Mouse (Mus musculus): ENCODE data around the gene Loxl1. TPM values are rescaled to one million over a fixed set of nuclear protein-coding genes. Genes with fewer than 3 reads are reported as not detected.
"Not testable (repeated sequence)": the region's sequence is repeated elsewhere in the genome, so short reads cannot be mapped to it uniquely, and the experiment has no call there.

Loxl1 gene
- total RNA-seq, 2 experiments from 2014 or later = 83.7 to 86.7 TPM

DNA sequence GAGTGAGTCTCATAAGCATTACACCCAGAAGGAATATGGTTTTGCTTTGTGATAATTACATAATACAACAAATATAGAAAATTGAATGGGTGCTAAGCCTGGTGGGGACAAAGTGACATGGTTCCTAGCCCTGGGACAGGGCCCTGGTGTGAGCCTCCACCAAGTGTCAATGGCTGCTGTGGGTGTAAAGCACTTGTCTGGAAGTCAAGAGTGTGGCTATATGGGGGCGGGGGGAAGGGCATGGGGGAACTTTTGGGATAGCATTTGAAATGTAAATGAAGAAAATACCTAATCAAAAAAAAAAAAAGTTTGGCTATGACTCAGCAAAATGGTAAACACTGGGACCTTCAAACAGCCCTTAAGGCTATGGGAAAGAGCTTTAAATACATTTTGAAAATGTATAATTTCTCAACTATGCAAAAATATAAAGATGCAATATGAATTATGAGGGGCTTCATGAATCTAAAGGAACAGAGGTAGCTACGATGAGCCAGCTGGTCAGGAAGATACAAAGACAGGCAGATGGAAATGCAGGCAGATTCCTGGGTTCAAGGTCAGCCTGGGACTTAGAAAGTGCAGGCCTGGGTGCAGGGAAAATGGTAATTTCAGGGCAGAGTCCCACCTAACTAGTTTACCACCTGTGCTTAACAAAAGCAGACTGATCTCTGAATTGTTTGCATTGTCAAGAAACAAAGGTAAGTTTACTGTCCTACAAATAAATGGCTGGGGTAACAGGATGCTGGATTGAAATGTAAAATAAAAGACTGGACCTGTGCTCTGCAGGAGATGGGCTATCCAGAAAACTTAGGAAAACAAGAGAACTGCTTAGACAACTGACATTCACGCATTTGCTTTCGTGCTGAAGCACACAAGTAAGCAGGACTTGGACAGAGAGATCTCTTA, 33.9 kb downstream of the Loxl1 start:
- intact Hi-C loops (cut with DNase I) = no loop called here
- no peak for DNase-seq

DNA sequence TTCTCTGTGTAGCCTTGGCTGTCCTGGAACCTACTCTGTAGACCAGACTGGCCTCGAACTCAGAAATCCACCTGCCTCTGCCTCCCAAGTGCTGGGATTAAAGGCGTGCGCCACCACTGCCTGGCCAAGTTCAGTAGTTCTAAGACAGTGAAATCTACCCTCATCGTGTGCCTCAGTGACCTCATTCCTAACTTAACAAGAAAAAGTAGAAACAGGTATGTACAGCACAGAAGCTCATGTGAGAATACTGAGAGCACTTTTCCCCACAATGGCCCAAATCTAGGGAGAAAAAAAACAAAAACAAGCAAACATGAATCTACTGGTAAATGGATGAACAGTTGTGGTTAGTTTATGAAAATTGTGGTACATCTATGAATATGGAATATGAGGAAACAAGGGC, 34.7 kb downstream of the Loxl1 start:
- intact Hi-C loops (cut with DNase I) = no loop called here
- DNase-seq = no peak

DNA sequence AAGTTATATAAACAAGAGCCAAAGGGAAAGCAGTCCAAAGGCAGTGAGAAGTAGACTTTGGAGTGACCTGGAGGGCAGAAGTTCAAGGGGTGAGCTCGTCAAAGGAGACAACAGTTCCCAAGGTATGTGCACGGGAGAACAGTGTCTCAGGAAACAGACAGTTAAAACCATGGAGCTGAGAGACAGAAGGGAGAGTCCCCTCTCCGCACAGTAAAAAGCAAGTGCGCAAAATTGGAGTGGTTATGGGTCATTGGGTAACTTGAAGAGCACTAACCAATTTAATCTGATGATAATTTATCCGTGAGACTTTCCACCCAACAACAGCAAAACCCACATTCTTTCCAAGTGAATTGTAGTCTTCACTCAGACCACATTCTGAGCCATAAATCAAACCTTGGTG, 36.6 kb downstream of the Loxl1 start:
- no peak for DNase-seq
- intact Hi-C loops (cut with DNase I) = no loop called here

DNA sequence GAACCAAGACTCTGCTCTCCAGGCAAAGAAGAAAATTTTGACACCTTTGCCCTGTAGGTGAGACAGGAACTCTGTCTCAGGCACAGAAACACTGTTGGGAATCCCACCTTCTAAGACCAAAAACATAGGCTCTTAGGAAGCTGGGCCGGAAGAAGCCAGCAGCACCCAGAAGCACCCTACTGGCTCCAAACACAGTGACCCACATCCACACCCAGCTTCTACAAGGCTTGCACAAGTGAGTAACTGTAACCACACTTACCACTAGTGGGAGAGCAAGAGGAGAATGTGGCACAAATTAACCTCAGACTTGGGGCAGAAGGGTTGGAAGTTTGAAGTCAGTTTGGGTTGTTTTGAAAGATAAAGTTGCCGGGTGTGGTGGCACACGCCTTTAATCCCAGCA, 37.2 kb downstream of the Loxl1 start:
- intact Hi-C loops (cut with DNase I) = no loop called here
- DNase-seq = no peak

DNA sequence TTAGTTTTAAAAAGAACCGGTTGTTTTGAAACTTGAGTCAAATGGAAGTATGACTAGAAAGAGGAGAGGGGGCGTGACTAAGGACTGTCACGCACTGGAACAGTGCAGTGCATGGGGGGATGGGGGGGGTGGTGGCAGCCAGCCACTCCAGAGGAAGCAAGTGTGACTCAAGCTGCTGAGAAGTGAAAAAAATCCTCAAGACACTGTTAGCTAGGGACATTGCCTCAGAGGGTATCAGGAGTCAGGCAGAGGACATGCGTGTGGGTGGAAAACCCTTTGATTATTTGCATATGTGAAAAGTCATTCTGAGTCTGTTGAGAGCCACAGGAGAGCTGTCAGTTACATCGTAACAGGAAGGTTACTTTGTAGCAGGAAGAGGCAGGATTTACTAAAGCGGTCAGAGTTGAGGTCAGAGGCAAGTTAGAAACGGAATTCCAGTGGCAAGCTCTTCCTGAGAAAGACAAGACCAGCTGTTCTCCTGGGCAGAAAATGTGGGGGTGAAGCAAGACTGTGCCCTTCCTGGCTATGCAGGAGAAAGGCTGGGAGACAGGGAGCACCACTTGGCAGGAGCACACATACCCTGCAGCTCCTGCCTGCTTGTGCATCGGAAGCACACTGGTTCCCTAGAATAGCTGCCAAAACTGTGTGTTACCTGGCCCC, 37.7 kb downstream of the Loxl1 start:
- DNase-seq = peak; percentile 58 to 62
- intact Hi-C loops (cut with DNase I) = no loop called here

DNA sequence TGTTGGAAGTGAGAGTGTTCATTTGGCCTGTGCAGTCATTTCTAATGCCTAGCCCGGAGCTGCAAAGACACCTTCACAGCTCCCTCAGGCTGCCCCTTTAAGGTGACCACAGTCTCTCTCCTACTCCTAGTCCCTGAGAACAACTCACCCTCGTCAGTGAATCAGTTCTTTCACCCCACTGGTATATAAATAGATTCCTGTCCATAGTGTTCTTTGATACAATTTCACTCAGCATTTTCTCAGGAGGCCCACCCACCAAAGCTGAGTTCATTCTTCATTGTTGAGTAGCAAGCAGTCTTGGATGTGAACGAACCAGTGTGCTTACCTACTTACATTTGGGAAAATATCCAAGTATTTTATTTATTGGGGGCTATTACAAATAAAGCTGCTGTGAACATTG, 38.4 kb downstream of the Loxl1 start:
- no peak for DNase-seq
- intact Hi-C loops (cut with DNase I) = no loop called here

DNA sequence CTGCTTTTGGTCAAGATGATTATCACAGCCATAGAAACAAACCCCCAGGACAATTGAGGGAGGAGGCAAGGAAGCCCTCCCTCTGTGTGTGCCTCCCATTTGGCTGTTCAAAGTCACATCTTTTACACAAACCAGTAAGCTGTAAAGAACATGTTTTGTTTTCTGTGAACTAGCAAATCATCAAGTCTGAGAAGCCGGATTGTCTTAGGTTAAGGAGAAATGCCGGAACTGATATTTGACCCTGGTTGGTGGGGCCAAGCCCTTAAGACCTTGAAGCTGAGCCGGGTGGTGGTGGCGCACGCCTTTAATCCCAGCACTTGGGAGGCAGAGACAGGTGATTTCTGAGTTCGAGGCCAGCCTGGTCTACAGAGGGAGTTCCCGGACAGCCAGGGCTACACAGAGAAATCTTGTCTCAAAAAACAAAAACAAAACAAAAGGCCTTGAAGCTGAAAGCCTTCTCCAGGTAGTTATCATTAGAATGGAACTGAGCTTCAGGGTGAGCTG, 38.8 kb downstream of the Loxl1 start:
- DNase-seq = no peak
- intact Hi-C loops (cut with DNase I) = no loop called here

DNA sequence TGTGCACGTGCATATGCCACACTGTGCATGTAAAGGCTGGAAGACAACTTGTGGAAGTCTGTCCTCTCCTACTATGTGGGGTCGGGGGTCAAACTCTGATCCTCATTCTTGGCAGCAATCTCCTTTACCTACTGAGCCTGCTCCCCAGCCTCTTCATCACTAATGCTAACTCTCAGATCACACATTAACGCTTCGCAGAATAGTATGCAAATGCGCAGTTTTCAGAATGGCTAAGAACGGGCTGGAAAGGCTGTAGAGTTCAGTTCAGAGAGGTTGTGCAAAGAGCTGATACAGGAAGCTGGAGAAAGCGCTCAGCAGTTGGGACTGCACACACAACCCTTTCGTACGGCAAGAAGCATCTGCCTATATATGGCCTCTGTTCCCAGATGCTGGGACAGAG, 40.1 kb downstream of the Loxl1 start:
- no peak for DNase-seq
- intact Hi-C loops (cut with DNase I) = no loop called here

DNA sequence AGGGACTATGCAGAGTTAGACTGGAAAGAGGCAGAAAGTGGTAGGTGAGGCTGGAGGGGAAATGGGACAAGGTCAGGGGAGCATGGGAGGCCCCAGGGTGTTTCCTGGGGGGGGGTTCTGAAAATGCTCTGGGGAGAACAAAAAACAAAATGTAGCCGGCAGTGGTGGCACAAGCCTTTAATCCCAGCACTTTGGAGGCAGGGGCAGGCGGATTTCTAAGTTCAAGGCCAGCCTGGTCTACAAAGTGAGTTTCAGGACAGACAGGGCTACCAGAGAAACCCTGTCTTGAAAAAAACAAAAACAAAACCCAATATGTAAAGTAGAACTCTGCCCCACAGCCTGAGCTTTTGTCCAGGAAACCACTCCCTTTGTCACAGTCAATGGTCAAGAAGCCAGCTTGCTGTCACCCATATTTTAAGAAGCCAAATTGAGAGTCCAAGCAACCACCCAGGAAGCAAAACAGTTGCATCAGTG, 40.9 kb downstream of the Loxl1 start:
- intact Hi-C loops (cut with DNase I) = no loop called here
- DNase-seq = no peak

DNA sequence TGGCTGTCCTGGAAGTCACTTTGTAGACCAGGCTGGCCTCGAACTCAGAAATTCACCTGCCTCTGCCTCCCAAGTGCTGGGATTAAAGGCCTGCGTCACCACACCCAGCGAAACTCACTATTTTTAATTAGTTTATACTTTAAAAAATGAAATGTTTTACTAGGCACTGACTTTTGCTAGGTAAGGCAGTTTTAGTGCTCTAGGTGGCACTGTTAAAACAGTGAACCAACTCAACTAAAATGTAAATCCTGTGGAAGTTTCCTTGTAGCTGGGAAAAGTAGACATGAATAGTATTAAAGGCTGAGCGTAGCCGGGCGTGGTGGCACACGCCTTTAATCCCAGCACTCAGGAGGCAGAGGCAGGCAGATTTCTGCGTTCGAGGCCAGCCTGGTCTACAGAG, 41.4 kb downstream of the Loxl1 start:
- DNase-seq; intact Hi-C loops (cut with DNase I): not testable (repeated sequence)

DNA sequence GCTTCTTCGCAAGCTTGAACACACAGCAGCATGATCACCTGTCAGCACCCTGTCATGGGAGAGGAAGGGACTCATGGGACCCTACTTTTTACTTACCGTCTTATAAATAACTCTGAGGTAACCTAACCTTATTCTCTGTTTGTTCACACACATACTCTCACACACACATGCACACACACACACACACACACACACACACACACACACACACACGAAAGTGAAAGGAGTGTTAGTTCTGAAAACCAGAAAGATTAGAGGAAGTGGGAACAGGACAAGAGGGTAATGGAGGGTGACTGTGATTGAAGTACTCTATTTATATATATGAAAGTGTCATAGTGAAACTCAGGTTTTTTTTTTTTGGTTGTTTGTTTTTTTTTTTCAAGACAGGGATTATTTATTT, 41.9 kb downstream of the Loxl1 start:
- intact Hi-C loops (cut with DNase I) = no loop called here
- DNase-seq = no peak

DNA sequence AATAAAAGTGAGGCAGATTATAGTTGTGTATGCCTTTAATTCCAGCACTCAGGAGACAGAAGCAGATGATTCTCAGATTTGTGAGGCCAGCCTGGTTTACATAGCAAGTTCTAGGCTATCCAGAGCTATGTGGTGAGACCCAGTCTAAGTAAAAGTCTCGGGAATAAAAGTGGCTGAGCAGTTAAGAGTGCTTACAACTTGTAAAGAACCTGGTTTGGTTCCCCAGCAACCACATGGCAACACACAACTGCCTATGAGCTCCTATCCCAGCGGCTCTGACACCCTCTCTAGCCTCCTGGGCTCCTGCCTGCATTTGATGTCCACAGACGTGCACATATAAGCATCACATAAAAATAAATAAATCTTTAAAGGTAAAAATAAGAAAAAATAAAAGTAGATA, 42.9 kb downstream of the Loxl1 start:
- intact Hi-C loops (cut with DNase I) = no loop called here

DNA sequence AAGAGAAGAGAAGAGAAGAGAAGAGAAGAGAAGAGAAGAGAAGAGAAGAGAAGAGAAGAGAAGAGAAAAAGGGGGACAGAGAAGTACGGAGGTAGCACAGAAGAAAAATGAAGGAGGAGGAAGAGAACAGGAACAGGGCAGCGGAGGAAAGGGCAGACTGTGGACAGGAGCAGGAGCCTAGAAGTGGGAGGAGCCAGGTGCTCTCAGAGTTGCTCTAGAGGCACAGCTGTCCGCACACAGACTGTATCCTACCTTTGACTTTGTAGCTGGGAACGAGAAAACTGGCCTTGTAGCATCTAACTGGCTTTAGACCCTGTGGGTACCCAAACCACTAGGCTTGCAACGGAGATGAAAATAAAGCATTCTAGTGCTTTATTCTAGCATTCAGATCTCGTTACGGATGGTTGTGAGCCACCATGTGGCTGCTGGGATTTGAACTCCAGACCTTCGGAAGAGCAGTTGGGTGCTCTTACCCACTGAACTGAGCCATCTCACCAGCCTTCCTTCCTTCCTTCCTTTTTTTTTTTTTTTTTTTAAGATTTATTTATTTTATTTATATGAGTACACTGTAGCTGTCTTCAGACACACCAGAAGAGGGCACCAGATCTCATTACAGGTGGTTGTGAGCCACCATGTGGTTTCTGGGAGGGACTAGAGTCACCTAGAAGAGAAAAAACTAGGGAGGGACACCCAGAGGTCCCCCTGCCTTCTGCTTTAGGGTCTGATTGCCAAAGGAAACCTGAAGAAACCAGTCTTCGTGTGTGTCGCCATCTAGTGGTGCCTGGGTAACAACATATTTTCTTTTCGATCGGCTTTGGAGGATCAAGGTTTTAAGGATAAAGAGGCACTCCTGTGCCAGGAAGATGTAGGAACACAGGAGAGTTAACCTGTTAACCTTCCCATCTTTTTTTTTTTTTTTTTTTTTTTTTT, 44.3 kb downstream of the Loxl1 start:
- intact Hi-C loops (cut with DNase I) = loop anchor here (1.0 to 5.0 kb wide), 3 partner anchors 20 to 231 kb away; no protein-coding TSS in a partner anchor
- DNase-seq = peak; percentile 67 to 81

More for the DNA sequence above, 42.9 kb downstream of the Loxl1 start:
- DNase-seq = no peak

DNA sequence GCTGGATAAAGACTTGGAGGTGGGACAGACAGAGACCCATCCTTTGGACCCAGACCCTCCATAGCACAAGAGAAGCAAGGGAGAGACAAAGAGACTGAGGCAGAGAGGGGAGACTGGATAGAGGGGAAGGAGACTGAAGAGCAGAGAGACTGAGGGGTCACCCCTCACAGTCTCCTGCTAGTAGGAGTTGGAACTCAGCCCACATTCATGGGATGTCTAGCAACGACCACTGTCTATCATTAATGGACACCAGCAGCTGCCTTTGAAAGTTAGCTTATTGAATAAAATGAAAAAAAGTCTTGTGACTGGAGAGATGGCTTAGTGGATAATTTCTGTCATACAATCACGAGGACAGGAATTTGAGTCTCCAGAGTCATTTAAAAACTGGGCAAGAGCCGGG, 45.9 kb downstream of the Loxl1 start:
- intact Hi-C loops (cut with DNase I) = loop anchor here (5.0 kb wide), 1 partner anchor 230 kb away; no protein-coding TSS in a partner anchor
- no peak for DNase-seq

DNA sequence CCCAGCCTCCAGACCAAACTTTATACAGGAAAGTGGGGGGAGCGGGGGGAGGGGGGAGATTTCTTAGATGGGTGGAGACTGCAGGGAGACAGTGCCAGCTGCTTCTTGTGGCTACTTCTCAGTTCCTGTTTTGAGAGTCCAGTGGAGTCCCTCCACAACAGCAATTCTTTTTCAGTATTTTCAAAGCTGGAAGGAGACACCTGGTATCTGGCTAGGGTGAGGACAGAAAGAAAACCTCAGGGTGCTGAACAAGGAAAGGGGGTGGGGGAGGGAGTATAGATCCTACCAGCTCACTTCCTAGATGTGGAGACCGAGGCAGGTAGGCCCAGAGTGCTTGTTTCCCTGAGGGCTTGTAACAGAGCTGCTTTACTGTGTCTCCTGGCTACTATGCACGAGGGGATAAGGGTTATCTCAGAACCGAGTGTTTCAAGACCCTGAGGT, 46.4 kb downstream of the Loxl1 start:
- peak in 1 of 2 experiments; percentile 44 for DNase-seq
- intact Hi-C loops (cut with DNase I) = loop anchor here (5.0 kb wide), 1 partner anchor 229 kb away; no protein-coding TSS in a partner anchor

DNA sequence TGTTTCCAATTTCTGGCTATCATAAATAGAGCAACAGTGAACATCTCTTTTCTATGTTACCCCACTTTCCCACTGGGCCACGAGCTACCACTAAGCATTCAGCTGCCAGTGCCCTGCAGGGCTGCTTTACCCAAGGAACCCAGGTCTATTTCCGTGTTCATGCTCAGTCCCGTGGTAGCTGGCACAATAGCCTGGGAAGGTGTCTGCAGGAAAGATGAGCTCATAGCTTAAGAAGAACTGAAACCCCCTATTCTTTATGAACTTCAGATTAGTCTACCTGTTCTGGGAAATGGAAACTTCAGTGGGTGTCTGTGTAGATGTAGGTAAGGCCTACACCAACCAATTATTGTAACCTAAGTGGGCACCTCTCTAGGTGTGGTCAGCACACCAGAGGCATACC, 47.6 kb downstream of the Loxl1 start:
- intact Hi-C loops (cut with DNase I) = loop anchor here (5.0 kb wide), 1 partner anchor 228 kb away; no protein-coding TSS in a partner anchor
- no peak for DNase-seq

DNA sequence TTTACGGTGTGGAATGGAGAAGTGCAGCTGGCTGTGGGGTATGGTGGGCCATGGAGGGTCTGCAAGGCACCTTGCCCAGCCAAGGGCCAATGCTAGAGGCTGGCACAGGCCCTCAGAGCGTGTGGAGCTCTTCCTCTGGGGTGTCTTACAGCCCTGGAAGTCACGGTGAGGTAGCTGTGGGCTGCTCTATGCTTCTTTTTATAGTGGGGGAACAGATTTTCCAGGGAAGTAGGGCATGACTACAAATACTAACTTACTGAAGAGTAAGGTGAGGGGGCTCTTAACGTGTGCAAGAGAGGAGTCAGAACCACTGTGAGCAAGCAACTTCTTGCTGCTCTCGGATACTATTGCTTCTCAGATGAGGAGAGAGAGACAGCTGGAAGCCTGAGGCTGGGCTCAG, 50.5 kb downstream of the Loxl1 start:
- no peak for DNase-seq
- intact Hi-C loops (cut with DNase I) = no loop called here

DNA sequence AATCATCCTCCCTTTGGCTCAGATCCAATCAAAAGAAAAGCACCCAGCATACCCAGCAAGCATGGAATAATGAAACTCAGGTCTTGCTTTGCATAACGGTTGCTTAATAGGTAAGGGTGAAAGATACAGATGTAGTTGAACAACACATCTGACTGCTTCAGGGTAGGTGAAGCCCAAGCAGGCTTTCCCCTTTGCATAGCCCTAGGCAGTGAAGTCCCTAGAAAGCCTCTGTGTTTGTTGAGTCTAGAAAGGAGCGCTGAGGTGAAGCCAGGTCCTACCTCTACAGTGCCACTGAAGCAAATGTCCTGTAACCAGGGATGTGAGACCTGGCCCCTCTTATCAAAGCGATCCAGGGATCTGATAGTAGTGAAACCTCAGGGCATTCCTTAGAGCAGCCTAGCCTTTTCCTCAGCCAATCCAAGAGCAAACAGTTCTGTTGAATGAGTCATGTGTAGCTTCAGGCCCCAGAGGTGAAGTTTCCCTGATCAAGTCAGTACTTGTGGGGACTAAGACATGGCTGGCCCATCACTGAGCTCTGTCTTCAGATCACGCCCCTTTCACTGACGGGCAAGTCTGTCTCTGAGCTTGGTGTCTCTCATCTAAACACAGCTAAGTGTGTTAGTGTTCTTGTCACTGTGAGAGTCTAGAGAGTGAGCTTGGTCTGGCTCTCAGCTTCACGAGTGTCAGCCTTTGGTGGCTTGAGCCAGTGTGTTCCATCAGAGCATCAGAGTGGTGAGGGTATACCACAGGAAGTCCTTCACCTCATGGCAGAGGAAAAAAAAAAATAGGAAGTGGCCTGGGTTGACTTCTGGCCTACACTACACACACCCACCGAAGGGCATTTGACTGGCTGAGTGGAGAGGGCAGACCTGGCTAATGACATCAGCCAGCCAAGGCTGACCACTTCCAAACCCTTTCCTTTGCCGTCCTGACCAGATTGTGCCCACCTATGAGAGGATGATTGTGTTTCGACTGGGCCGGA, 57.0 kb downstream of the Loxl1 start:
- DNase-seq = no peak
- intact Hi-C loops (cut with DNase I) = no loop called here

DNA sequence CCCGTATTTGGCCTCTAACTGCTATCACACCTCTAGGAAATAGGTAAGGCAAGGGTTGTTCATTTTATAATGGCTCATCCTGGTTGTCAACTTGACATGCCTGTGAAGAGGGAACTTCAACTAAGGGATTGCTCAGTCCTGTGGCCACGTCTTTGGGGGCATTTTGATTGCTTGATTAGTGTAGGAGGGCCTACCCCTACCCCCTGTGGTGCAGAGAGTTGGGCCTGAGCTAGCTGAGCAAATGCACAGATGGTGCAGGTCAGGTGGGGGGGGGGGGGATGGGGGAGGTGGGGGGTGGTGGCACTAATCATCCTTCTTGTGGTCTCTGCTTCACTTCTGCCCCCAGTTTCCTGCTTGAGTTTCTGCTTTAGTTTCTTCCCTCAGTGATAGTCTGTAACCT, 57.9 kb downstream of the Loxl1 start:
- intact Hi-C loops (cut with DNase I) = no loop called here
- no peak for DNase-seq

All from heart, postnatal 10 days (tissue).